Mouse (Mus musculus) limb, embryonic 15.5 days (tissue): ENCODE measurements around the gene Coro6. TPM values are rescaled to one million over a fixed set of nuclear protein-coding genes. Genes with fewer than 3 reads are reported as not detected.

Source experiments
- ATAC-seq: fragments of 200-750 bp; cut with Nextera tagmentation; 2 replicates; pipeline ENCODE4 v1.8.0; 2017; ENCODE audit warnings: low read depth, moderate TSS enrichment; ENCODE audit not compliant: insufficient number of reproducible peaks, low FRiP score, low TSS enrichment
- H3K27ac ChIP-seq: fragments of 300-500 bp; sonication (generic); 2 replicates; pipeline ENCODE4 v1.5.1; 2015; ENCODE audit warnings: moderate library complexity, mild to moderate bottlenecking, inconsistent platforms
- H3K27me3 ChIP-seq: fragments of 300-500 bp; sonication (generic); 2 replicates; pipeline ENCODE4 v1.6.1; 2015; ENCODE audit warnings: inconsistent platforms
- H3K36me3 ChIP-seq: fragments of 300-500 bp; sonication (generic); 2 replicates; pipeline ENCODE4 v1.6.1; 2015; ENCODE audit warnings: inconsistent platforms
- H3K4me1 ChIP-seq: fragments of 300-500 bp; sonication (generic); 2 replicates; pipeline ENCODE4 v1.6.1; 2015; ENCODE audit warnings: inconsistent platforms
- H3K4me2 ChIP-seq: fragments of 300-500 bp; sonication (generic); 2 replicates; pipeline ENCODE4 v1.6.1; 2015; ENCODE audit warnings: mild to moderate bottlenecking, inconsistent platforms
- H3K4me3 ChIP-seq: fragments of 300-500 bp; sonication (generic); 2 replicates; pipeline ENCODE4 v1.5.1; 2015; ENCODE audit warnings: mild to moderate bottlenecking, inconsistent platforms
- H3K9ac ChIP-seq: fragments of 300-500 bp; sonication (generic); 2 replicates; pipeline ENCODE4 v1.6.1; 2015; ENCODE audit warnings: inconsistent platforms
- H3K9me3 ChIP-seq: fragments of 300-500 bp; sonication (generic); 2 replicates; pipeline ENCODE4 v1.6.1; 2016; ENCODE audit warnings: inconsistent platforms
- WGBS: fragments of 180-500 bp; shearing (Covaris S2); methylation state at CpG from one replicate; pipeline ENCODE4 v1.1.7; 2015; 5-methylcytosine and 5-hydroxymethylcytosine counted together
- polyA plus RNA-seq: library from polyadenylated mRNA; unstranded; fragments of >200 nt; fragmentation: Nextera tagmentation; extraction: Ambion mirVana; gene quantifications from 2 replicates; pipeline ENCODE4 v1.2.1, GENCODE M21; 2015

The Coro6 gene
- polyA plus RNA-seq, 1 experiment from 2014 or later: 2.2 TPM

DNA sequence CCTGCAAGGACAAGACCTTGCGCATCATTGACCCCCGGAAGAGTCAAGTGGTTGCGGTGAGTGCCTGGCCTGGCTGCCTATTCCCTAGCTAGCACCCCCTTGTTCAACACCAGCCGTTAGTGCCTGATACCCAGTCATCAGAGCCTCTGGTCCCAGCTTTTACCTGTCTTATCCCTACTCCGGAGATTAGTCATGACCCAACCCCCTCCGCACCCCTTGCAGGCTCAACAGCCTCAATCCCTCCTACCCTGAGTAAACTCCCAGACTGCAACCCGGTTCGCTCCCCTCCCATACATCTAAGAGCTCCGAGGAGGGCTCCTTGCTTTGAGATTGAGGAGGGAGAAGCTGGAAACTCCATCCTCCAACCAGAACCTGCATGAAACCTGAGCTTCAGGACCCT lies 4.3 kb downstream of the Coro6 start:
- Histone ChIP-seq H3K27me3 (peaks cover 79% of the 10 kb centered on the region), H3K27ac (no peak overlapping the region), H3K9ac (no peak overlapping the region), H3K36me3 (peaks cover 4% of the 10 kb centered on the region), H3K9me3 (no peaks in the 10 kb centered on the region), H3K4me1 (peaks cover 27% of the 10 kb centered on the region), H3K4me3 (no peak overlapping the region), H3K4me2 (peak overlapping the region; percentile 24)
- ATAC-seq: no peak
- 34% methylated on average over 9 of the region's 9 CpGs for WGBS

DNA sequence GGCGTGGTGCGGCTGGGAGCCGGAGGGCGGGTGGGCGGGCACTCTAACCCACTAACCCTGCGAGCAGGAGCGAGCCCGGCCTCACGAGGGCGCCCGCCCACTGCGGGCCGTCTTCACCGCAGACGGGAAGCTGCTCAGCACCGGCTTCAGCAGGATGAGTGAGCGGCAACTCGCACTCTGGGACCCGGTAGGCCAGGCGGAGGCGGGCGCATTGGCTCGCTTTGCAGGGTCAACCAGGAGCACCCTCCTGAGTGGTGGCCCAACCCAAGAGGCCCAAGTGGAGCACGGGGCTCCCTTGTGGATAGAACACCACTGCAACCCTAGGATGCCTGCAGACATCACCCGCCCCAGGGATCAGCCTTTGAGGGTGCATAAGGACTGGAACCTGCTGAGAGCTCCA lies 4.9 kb downstream of the Coro6 start:
- H3K36me3 ChIP-seq: peaks cover 10% of the 10 kb centered on the region
- 4% methylated on average over 25 of the region's 25 CpGs for WGBS
- peak overlapping the region; percentile 24 for H3K4me2 ChIP-seq
- no peaks in the 10 kb centered on the region for H3K9me3 ChIP-seq
- H3K4me3 ChIP-seq: no peak overlapping the region
- no peak overlapping the region for H3K9ac ChIP-seq
- ATAC-seq: 0 out of 2 replicates have a peak, but pooled peaks have one; percentile 20
- peaks cover 23% of the 10 kb centered on the region for H3K4me1 ChIP-seq
- no peak overlapping the region for H3K27ac ChIP-seq
- peaks cover 74% of the 10 kb centered on the region for H3K27me3 ChIP-seq

DNA sequence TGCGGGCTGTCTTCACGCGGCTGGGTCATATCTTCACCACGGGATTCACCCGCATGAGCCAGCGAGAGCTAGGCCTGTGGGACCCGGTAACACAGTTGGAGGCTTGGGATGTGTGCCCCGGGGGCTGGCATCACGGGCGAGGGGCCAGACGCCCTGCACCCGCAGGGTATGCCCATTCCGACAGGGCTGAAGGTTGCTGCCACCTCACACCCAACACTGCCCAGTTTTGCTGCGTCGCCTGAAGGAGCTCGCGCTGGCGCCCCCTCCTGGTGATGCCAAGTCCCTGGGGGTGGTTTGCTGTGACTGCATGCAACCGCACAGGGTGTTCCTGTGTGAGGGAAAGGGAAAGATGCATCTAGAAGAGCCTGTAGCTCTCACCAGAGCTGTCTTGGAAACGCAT lies 5.6 kb downstream of the Coro6 start:
- Histone ChIP-seq H3K4me2 (0 out of 2 replicates have a peak overlapping the region, but pooled peaks have one; percentile 10), H3K4me3 (no peak overlapping the region), H3K36me3 (peaks cover 17% of the 10 kb centered on the region), H3K27ac (no peak overlapping the region), H3K27me3 (peaks cover 67% of the 10 kb centered on the region), H3K9ac (no peak overlapping the region), H3K4me1 (peaks cover 17% of the 10 kb centered on the region), H3K9me3 (no peaks in the 10 kb centered on the region)
- 13% methylated on average over 20 of the region's 20 CpGs for WGBS
- no peak for ATAC-seq

- Histone ChIP-seq H3K4me1 (peaks cover 14% of the 10 kb centered on the region), H3K9ac (no peak overlapping the region), H3K4me2 (no peak overlapping the region), H3K27me3 (peaks cover 61% of the 10 kb centered on the region), H3K27ac (no peak overlapping the region), H3K36me3 (peaks cover 21% of the 10 kb centered on the region), H3K9me3 (no peaks in the 10 kb centered on the region), H3K4me3 (no peak overlapping the region)
- no peak for ATAC-seq
- 85% methylated on average over 9 of the region's 9 CpGs for WGBS
Observed at GRCm38 (mm10) chr11:77468397-77468796, 6.2 kb downstream of the Coro6 start.

- H3K4me3 ChIP-seq: no peak overlapping the region
- no peak overlapping the region for H3K4me2 ChIP-seq
- H3K36me3 ChIP-seq: peaks cover 38% of the 10 kb centered on the region
- H3K9me3 ChIP-seq: no peaks in the 10 kb centered on the region
- peaks cover 14% of the 10 kb centered on the region for H3K4me1 ChIP-seq
- no peak overlapping the region for H3K27ac ChIP-seq
- whole genome bisulfite sequencing: 69% methylated on average over 29 of the region's 29 CpGs
- no peak overlapping the region for H3K9ac ChIP-seq
- H3K27me3 ChIP-seq: peaks cover 31% of the 10 kb centered on the region
- ATAC-seq: no peak
Observed at GRCm38 (mm10) chr11:77471407-77471806, 9.2 kb downstream of the Coro6 start.

- Histone ChIP-seq H3K9me3 (no peaks in the 10 kb centered on the region), H3K36me3 (peaks cover 38% of the 10 kb centered on the region), H3K27ac (no peak overlapping the region), H3K9ac (no peak overlapping the region), H3K4me1 (peaks cover 4% of the 10 kb centered on the region), H3K4me3 (no peak overlapping the region), H3K4me2 (no peak overlapping the region), H3K27me3 (peaks cover 18% of the 10 kb centered on the region)
- WGBS: 90% methylated on average over 16 of the region's 16 CpGs
- ATAC-seq: no peak
Observed at GRCm38 (mm10) chr11:77472775-77473174, 10.6 kb downstream of the Coro6 start.

- no peaks in the 10 kb centered on the region for H3K4me1 ChIP-seq
- H3K9me3 ChIP-seq: no peaks in the 10 kb centered on the region
- H3K4me3 ChIP-seq: no peak overlapping the region
- no peak for ATAC-seq
- no peaks in the 10 kb centered on the region for H3K27me3 ChIP-seq
- H3K9ac ChIP-seq: no peak overlapping the region
- H3K4me2 ChIP-seq: no peak overlapping the region
- H3K36me3 ChIP-seq: peaks cover 38% of the 10 kb centered on the region
- WGBS: 94% methylated on average over 14 of the region's 14 CpGs
- no peak overlapping the region for H3K27ac ChIP-seq
Observed at GRCm38 (mm10) chr11:77476216-77476615, 14.0 kb downstream of the Coro6 start.

GRCm38 (mm10) chr11:77476895-77477294 lies 14.7 kb downstream of the Coro6 start:
- no peaks in the 10 kb centered on the region for H3K27me3 ChIP-seq
- no peak overlapping the region for H3K27ac ChIP-seq
- 96% methylated on average over 6 of the region's 6 CpGs for WGBS
- no peak overlapping the region for H3K4me2 ChIP-seq
- H3K36me3 ChIP-seq: peaks cover 31% of the 10 kb centered on the region
- H3K9ac ChIP-seq: no peak overlapping the region
- H3K9me3 ChIP-seq: no peaks in the 10 kb centered on the region
- no peak overlapping the region for H3K4me3 ChIP-seq
- ATAC-seq: no peak
- no peaks in the 10 kb centered on the region for H3K4me1 ChIP-seq

GRCm38 (mm10) chr11:77483043-77483442 lies 20.8 kb downstream of the Coro6 start:
- H3K4me3 ChIP-seq: no peak overlapping the region
- H3K4me1 ChIP-seq: peaks cover 31% of the 10 kb centered on the region
- H3K27me3 ChIP-seq: no peaks in the 10 kb centered on the region
- WGBS: 63% methylated on average over 3 of the region's 3 CpGs
- no peak for ATAC-seq
- no peak overlapping the region for H3K9ac ChIP-seq
- H3K4me2 ChIP-seq: no peak overlapping the region
- H3K27ac ChIP-seq: no peak overlapping the region
- no peaks in the 10 kb centered on the region for H3K9me3 ChIP-seq
- no peaks in the 10 kb centered on the region for H3K36me3 ChIP-seq

DNA sequence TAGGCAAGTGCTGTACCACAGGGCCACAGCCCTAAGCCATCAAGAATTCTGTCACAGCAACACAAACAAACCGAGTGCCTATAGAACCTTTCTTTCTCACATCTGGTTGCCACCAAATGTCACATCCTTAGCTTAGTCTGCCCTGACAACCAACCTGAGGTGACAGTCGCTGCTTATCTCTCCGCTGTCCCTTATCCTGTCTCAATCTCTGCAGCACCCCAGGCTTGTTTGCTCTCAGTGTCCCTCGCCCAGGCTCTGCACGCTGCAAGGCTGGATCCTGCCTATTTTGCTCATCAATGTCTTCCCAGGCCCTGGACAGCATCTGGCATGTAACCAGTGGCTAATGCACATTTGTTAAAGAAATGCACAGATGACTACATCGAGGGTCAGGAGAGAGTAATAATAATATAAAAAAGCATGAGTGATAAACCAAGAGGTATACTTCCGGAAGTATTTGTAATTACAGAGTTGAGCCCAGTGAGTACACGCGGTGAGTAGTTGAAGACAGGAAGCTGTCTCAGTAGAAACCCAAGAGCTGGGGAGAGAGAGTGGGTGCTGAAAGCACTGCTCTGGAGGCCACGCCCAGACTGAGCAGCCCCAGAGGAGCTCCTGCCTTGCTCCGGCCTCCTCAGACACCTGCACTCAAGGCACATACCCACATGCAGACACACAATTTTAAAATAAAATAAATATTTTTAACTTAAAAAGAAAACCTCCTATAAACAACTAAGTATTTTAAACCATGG lies 21.5 kb downstream of the Coro6 start:
- H3K9me3 ChIP-seq: no peaks in the 10 kb centered on the region
- no peaks in the 10 kb centered on the region for H3K27me3 ChIP-seq
- H3K4me2 ChIP-seq: no peak overlapping the region
- WGBS: 61% methylated on average over 11 of the region's 11 CpGs
- H3K4me1 ChIP-seq: peaks cover 38% of the 10 kb centered on the region
- H3K36me3 ChIP-seq: no peaks in the 10 kb centered on the region
- no peak overlapping the region for H3K9ac ChIP-seq
- no peak overlapping the region for H3K27ac ChIP-seq
- H3K4me3 ChIP-seq: no peak overlapping the region
- no peak for ATAC-seq

DNA sequence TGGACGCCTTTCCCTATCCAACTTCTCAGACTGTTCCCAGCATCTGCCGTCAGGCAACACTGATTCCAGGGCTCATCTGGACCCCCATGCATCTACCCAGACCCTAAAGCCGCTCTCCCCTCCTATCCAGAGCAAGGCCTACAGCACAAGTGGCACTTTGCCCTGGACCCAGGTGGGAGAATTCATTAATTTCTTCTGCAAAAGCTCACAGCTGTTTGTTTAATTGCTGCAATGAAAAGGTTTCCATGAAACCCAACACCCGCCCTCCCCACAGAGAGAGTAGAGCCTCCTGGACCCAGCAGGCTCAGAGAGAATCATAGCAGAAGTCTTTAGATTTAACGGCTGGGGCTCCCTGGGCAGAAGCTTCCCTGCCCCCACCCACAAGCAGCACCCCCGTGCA lies 23.0 kb downstream of the Coro6 start:
- Histone ChIP-seq H3K9me3 (no peaks in the 10 kb centered on the region), H3K9ac (no peak overlapping the region), H3K36me3 (no peaks in the 10 kb centered on the region), H3K27ac (peak overlapping the region; percentile 38), H3K27me3 (no peaks in the 10 kb centered on the region), H3K4me2 (0 out of 2 replicates have a peak overlapping the region, but pooled peaks have one; percentile 6), H3K4me1 (peaks cover 47% of the 10 kb centered on the region), H3K4me3 (no peak overlapping the region)
- WGBS: 33% methylated on average over 6 of the region's 6 CpGs
- ATAC-seq: no peak

- peaks cover 62% of the 10 kb centered on the region for H3K4me1 ChIP-seq
- no peaks in the 10 kb centered on the region for H3K9me3 ChIP-seq
- H3K27ac ChIP-seq: peak overlapping the region; percentile 48
- 43% methylated on average over 5 of the region's 5 CpGs for WGBS
- no peaks in the 10 kb centered on the region for H3K27me3 ChIP-seq
- H3K4me3 ChIP-seq: no peak overlapping the region
- H3K9ac ChIP-seq: no peak overlapping the region
- ATAC-seq: no peak
- no peaks in the 10 kb centered on the region for H3K36me3 ChIP-seq
- H3K4me2 ChIP-seq: 0 out of 2 replicates have a peak overlapping the region, but pooled peaks have one; percentile 19
Observed at GRCm38 (mm10) chr11:77486798-77487197, 24.6 kb downstream of the Coro6 start.
